Mouse (Mus musculus) midbrain, embryonic 16.5 days (tissue): ENCODE data around the gene Pnpla5. TPM values are rescaled to one million over a fixed set of nuclear protein-coding genes. Genes with fewer than 3 reads are reported as not detected.
A peak's percentile ranks its signal among the peaks of the same experiment; 100 is the strongest.

ENCODE experiments used
- ATAC-seq: fragments of 200-750 bp; cut with Nextera tagmentation; 2 replicates; pipeline ENCODE4 v1.8.0; 2017; ENCODE audit warnings: moderate TSS enrichment
- H3K27ac ChIP-seq: fragments of 300-500 bp; sonication (generic); 2 replicates; pipeline ENCODE4 v1.5.1; 2014; ENCODE audit warnings: mild to moderate bottlenecking, low read length, mixed read lengths
- H3K27me3 ChIP-seq: fragments of 300-500 bp; sonication (generic); 2 replicates; pipeline ENCODE4 v1.6.1; 2014; ENCODE audit warnings: low read depth, low read length, mixed read lengths; ENCODE audit not compliant: control insufficient read depth, insufficient read depth
- H3K36me3 ChIP-seq: fragments of 300-500 bp; sonication (generic); 2 replicates; pipeline ENCODE4 v1.6.1; 2014; ENCODE audit warnings: mild to moderate bottlenecking, low read length, moderate library complexity, mixed read lengths; ENCODE audit not compliant: control insufficient read depth, insufficient read depth
- H3K4me1 ChIP-seq: fragments of 300-500 bp; sonication (generic); 2 replicates; pipeline ENCODE4 v1.6.1; 2014; ENCODE audit warnings: mild to moderate bottlenecking, low read length, mixed read lengths; ENCODE audit not compliant: control insufficient read depth, insufficient read depth
- H3K4me2 ChIP-seq: fragments of 300-500 bp; sonication (generic); 2 replicates; pipeline ENCODE4 v1.6.1; 2014; ENCODE audit warnings: mild to moderate bottlenecking, low read length, mixed read lengths
- H3K4me3 ChIP-seq: fragments of 300-500 bp; sonication (generic); 2 replicates; pipeline ENCODE4 v1.5.1; 2014; ENCODE audit warnings: low read depth, mild to moderate bottlenecking, low read length, moderate library complexity, mixed read lengths
- H3K9ac ChIP-seq: fragments of 300-500 bp; sonication (generic); 2 replicates; pipeline ENCODE4 v1.6.1; 2014; ENCODE audit warnings: low read depth, low read length, mixed read lengths
- H3K9me3 ChIP-seq: fragments of 300-500 bp; sonication (generic); replicated peaks from 2 replicates; pipeline ENCODE4 v1.6.1; 2014; ENCODE audit warnings: mild to moderate bottlenecking, low read length, mixed read lengths; ENCODE audit not compliant: control insufficient read depth, poor library complexity, severe bottlenecking
- WGBS: fragments of 180-500 bp; shearing (Covaris S2); extraction: QIAGEN DNeasy Blood & Tissue Kit; methylation state at CpG from one replicate; pipeline ENCODE4 v1.1.7; 2014; 5-methylcytosine and 5-hydroxymethylcytosine counted together
- polyA plus RNA-seq: library from polyadenylated mRNA; unstranded; fragments of >200 nt; fragmentation: Nextera tagmentation; extraction: Ambion mirVana; gene quantifications from 2 replicates; pipeline ENCODE4 v1.2.1, GENCODE M21; 2015

Pnpla5 gene
- polyA plus RNA-seq, 1 experiment from 2014 or later, result not detected

GRCm38 (mm10) chr15:84078667-84079066 lies 44.3 kb downstream of the Pnpla5 start:
- WGBS, result 76% methylated on average over 13 of the region's 13 CpGs
- Histone ChIP-seq H3K9me3 (no peaks in the 10 kb centered on the region), H3K36me3 (peaks cover 3% of the 10 kb centered on the region; the same call in 1 of the 2 replicates), H3K9ac (no peak overlapping the region), H3K4me3 (no peak overlapping the region), H3K27me3 (no peaks in the 10 kb centered on the region; the same call in 1 of the 2 replicates), H3K27ac (peak overlapping the region; percentile 21; the same call in 1 of the 2 replicates), H3K4me1 (peaks cover 6% of the 10 kb centered on the region; the same call in 1 of the 2 replicates), H3K4me2 (no peak overlapping the region)
- no peak for ATAC-seq

- Histone ChIP-seq H3K9me3 (no peaks in the 10 kb centered on the region), H3K27ac (no peak overlapping the region), H3K9ac (no peak overlapping the region), H3K27me3 (no peaks in the 10 kb centered on the region; the same call in 1 of the 2 replicates), H3K4me3 (no peak overlapping the region), H3K36me3 (peaks cover 3% of the 10 kb centered on the region; the same call in 1 of the 2 replicates), H3K4me2 (no peak overlapping the region), H3K4me1 (peaks cover 6% of the 10 kb centered on the region; the same call in 1 of the 2 replicates)
- WGBS, result 55% methylated on average over 17 of the region's 17 CpGs
- ATAC-seq, result no peak
Observed at GRCm38 (mm10) chr15:84077151-84077550, 45.8 kb downstream of the Pnpla5 start.

- Histone ChIP-seq H3K36me3 (peaks cover 1% of the 10 kb centered on the region; the same call in 1 of the 2 replicates), H3K9me3 (no peaks in the 10 kb centered on the region), H3K4me3 (no peak overlapping the region), H3K4me2 (no peak overlapping the region), H3K9ac (no peak overlapping the region), H3K27ac (no peak overlapping the region), H3K4me1 (peaks cover 7% of the 10 kb centered on the region; the same call in 1 of the 2 replicates), H3K27me3 (no peaks in the 10 kb centered on the region; the same call in 1 of the 2 replicates)
- no peak for ATAC-seq
- WGBS, result 15% methylated on average over 17 of the region's 17 CpGs
Observed at GRCm38 (mm10) chr15:84074705-84075185, 48.2 kb downstream of the Pnpla5 start.

GRCm38 (mm10) chr15:84073911-84074704 lies 48.9 kb downstream of the Pnpla5 start:
- Histone ChIP-seq H3K4me3 (no peak overlapping the region), H3K4me1 (peaks cover 13% of the 10 kb centered on the region; the same call in 1 of the 2 replicates), H3K9me3 (no peaks in the 10 kb centered on the region), H3K27me3 (no peaks in the 10 kb centered on the region; the same call in 1 of the 2 replicates), H3K36me3 (no peaks in the 10 kb centered on the region; the same call in 1 of the 2 replicates), H3K4me2 (no peak overlapping the region), H3K9ac (no peak overlapping the region), H3K27ac (no peak overlapping the region)
- ATAC-seq, result no peak
- WGBS, result 6% methylated on average over 12 of the region's 15 CpGs

- WGBS, result 30% methylated on average over 8 of the region's 8 CpGs
- Histone ChIP-seq H3K4me1 (peaks cover 16% of the 10 kb centered on the region; the same call in 1 of the 2 replicates), H3K27me3 (no peaks in the 10 kb centered on the region; the same call in 1 of the 2 replicates), H3K27ac (no peak overlapping the region), H3K9me3 (no peaks in the 10 kb centered on the region), H3K9ac (no peak overlapping the region), H3K4me3 (no peak overlapping the region), H3K36me3 (no peaks in the 10 kb centered on the region), H3K4me2 (no peak overlapping the region)
- ATAC-seq, result no peak
Observed at GRCm38 (mm10) chr15:84073058-84073457, 49.9 kb downstream of the Pnpla5 start.

- no peak for ATAC-seq
- 29% methylated on average over 7 of the region's 7 CpGs for WGBS
- H3K9ac ChIP-seq, result no peak overlapping the region
Observed at GRCm38 (mm10) chr15:84072226-84072625, 50.7 kb downstream of the Pnpla5 start.

GRCm38 (mm10) chr15:84070116-84070676 lies 52.8 kb downstream of the Pnpla5 start:
- WGBS, result 9% methylated on average over 13 of the region's 13 CpGs
- Histone ChIP-seq H3K4me1 (peaks cover 17% of the 10 kb centered on the region; the same call in 1 of the 2 replicates), H3K27me3 (no peaks in the 10 kb centered on the region; the same call in 1 of the 2 replicates), H3K4me2 (peak overlapping the region; percentile 35), H3K9me3 (no peaks in the 10 kb centered on the region), H3K27ac (no peak overlapping the region), H3K36me3 (no peaks in the 10 kb centered on the region), H3K4me3 (no peak overlapping the region), H3K9ac (no peak overlapping the region)
- no peak for ATAC-seq

More at GRCm38 (mm10) chr15:84072226-84072625, 50.7 kb downstream of the Pnpla5 start:
- peaks cover 16% of the 10 kb centered on the region; the same call in 1 of the 2 replicates for H3K4me1 ChIP-seq
- no peak overlapping the region for H3K4me3 ChIP-seq
- H3K27me3 ChIP-seq, result no peaks in the 10 kb centered on the region; the same call in 1 of the 2 replicates
- H3K4me2 ChIP-seq, result no peak overlapping the region
- H3K9me3 ChIP-seq, result no peaks in the 10 kb centered on the region
- H3K27ac ChIP-seq, result no peak overlapping the region
- H3K36me3 ChIP-seq, result no peaks in the 10 kb centered on the region

- Histone ChIP-seq H3K4me3 (no peak overlapping the region), H3K9me3 (no peaks in the 10 kb centered on the region), H3K4me1 (peaks cover 16% of the 10 kb centered on the region; the same call in 1 of the 2 replicates), H3K9ac (peak overlapping the region; percentile 21; the same call in 1 of the 2 replicates), H3K27me3 (no peaks in the 10 kb centered on the region; the same call in 1 of the 2 replicates), H3K4me2 (peak overlapping the region; percentile 35), H3K36me3 (no peaks in the 10 kb centered on the region), H3K27ac (peak overlapping the region; percentile 6; the same call in 1 of the 2 replicates)
- 6% methylated on average over 16 of the region's 16 CpGs for WGBS
- ATAC-seq, result no peak
Observed at GRCm38 (mm10) chr15:84069455-84070050, 53.4 kb downstream of the Pnpla5 start.
